Mouse (Mus musculus) MEL (cell line): Measurements from ENCODE around the gene Lsm6.

Source experiments
- CTCF ChIP-seq, 3 experiments: IDR thresholded peaks in 2 of 3; conservative IDR thresholded peaks in 1 of 3; 2 replicates each; pipeline ENCODE4 v1.5.1; 2011 to 2012; ENCODE audit warnings: low read length in 3 of 3, low read depth in 2 of 3, mild to moderate bottlenecking in 2 of 3, improper control_type of control experiment in 1 of 3, inconsistent platforms in 1 of 3, mixed read lengths in 1 of 3, moderate library complexity in 1 of 3; ENCODE audit not compliant: control insufficient read depth in 1 of 3, insufficient read depth in 1 of 3, poor library complexity in 1 of 3, severe bottlenecking in 1 of 3
- MAZ ChIP-seq: IDR thresholded peaks from 2 replicates; pipeline ENCODE4 v1.6.1; 2012; ENCODE audit warnings: low read depth, mild to moderate bottlenecking, inconsistent platforms, low read length, improper control_type of control experiment
- POLR2AphosphoS5 ChIP-seq: IDR thresholded peaks from 2 replicates; pipeline ENCODE4 v1.6.1; 2012; ENCODE audit warnings: low read depth, borderline replicate concordance, mild to moderate bottlenecking, inconsistent platforms, low read length, moderate library complexity, mixed read lengths
- USF2 ChIP-seq, 2 experiments: IDR thresholded peaks; 2 replicates each; pipeline ENCODE4 v1.6.1; 2011 to 2012; ENCODE audit warnings: improper control_type of control experiment in 2 of 2, low read length in 2 of 2, borderline replicate concordance in 1 of 2, inconsistent platforms in 1 of 2, low read depth in 1 of 2, mild to moderate bottlenecking in 1 of 2; ENCODE audit not compliant: insufficient read depth in 1 of 2

DNA sequence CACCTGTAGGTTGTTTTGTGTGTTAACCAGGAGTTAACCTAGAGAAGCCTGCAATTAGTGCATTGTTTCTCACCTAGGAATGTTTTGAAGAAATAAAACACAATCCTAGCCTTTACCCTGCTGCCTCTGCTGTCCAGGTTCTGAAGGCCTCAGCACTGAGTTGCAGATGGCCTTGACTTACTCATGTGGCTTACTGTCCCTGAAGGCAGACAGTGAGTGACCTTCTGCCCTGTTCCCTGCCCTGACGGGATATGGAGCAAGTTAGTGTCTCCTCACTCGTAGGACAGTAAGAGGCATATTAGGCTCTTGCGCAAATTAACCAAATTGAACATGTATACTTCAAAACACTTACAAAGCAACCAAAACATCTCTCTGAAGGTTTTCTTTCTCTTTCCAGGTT, 22.3 kb downstream of the Lsm6 start:
- TF ChIP-seq CTCF (IDR thresholded peaks at IDR 0.05 in 2 of 3, conservative IDR thresholded peaks at IDR 0.05 in 1 of 3; ENCODE audit: control insufficient read depth in 1 of 3, insufficient read depth in 1 of 3, low read depth in 2 of 3, low read length in 3 of 3, poor library complexity in 1 of 3, severe bottlenecking in 1 of 3) (no peak), POLR2AphosphoS5 (no peak), MAZ (no peak), USF2 (IDR thresholded peaks at IDR 0.05; ENCODE audit: borderline replicate concordance in 1 of 2, insufficient read depth in 1 of 2, low read depth in 1 of 2, low read length in 2 of 2) (no peak)
